Mouse (Mus musculus) ES-Bruce4 (cell line): ENCODE results near the gene Mgat3. TPM values are rescaled to one million over a fixed set of nuclear protein-coding genes. Genes with fewer than 3 reads are reported as not detected.
A peak's percentile ranks its signal among the peaks of the same experiment; 100 is the strongest.

ENCODE experiments used
- H3K27ac ChIP-seq: 2 replicates; pipeline ENCODE4 v1.5.1; 2012; ENCODE audit warnings: low read length, inconsistent platforms; ENCODE audit not compliant: insufficient read depth
- H3K27me3 ChIP-seq: 2 replicates; pipeline ENCODE4 v1.6.1; 2012; ENCODE audit warnings: mild to moderate bottlenecking, low read length, inconsistent platforms; ENCODE audit not compliant: control insufficient read depth, poor library complexity, insufficient read depth, severe bottlenecking
- H3K36me3 ChIP-seq: 2 replicates; pipeline ENCODE4 v1.6.1; 2012; ENCODE audit warnings: inconsistent platforms, mild to moderate bottlenecking, low read length, moderate library complexity; ENCODE audit not compliant: control insufficient read depth, poor library complexity, insufficient read depth, severe bottlenecking
- H3K4me1 ChIP-seq: one replicate; pipeline ENCODE4 v1.8.1; 2011; ENCODE audit warnings: low read length; ENCODE audit not compliant: control insufficient read depth, insufficient read depth
- H3K4me3 ChIP-seq: 2 replicates; pipeline ENCODE4 v1.5.1; 2011; ENCODE audit warnings: low read depth, mild to moderate bottlenecking, low read length
- H3K9ac ChIP-seq: 2 replicates; pipeline ENCODE4 v1.6.1; 2012; ENCODE audit warnings: low read depth, mild to moderate bottlenecking, inconsistent platforms; ENCODE audit not compliant: poor library complexity, severe bottlenecking
- H3K9me3 ChIP-seq: replicated peaks from 2 replicates; pipeline ENCODE4 v1.6.1; 2012; ENCODE audit warnings: mild to moderate bottlenecking, low read length, inconsistent platforms; ENCODE audit not compliant: control insufficient read depth, poor library complexity, insufficient read depth, severe bottlenecking
- CTCF ChIP-seq: IDR thresholded peaks from one replicate; pipeline ENCODE4 v1.8.1; 2011; ENCODE audit warnings: low read depth, low read length
- EP300 ChIP-seq: IDR thresholded peaks from 2 replicates; pipeline ENCODE4 v1.6.1; 2011; ENCODE audit warnings: low read depth, low read length; ENCODE audit not compliant: insufficient read depth
- POLR2A ChIP-seq: IDR thresholded peaks from one replicate; pipeline ENCODE4 v1.8.1; 2011; ENCODE audit warnings: low read length; ENCODE audit not compliant: insufficient read depth
- polyA plus RNA-seq: library from polyadenylated mRNA; stranded (reverse); fragments of >200 nt; gene quantifications from 2 replicates; pipeline ENCODE4 v1.2.4, GENCODE M21; 2011; ENCODE audit warnings: low read depth; ENCODE audit not compliant: missing spikeins, insufficient read depth, insufficient read length

Mgat3 gene
- polyA plus RNA-seq, 1 experiment = 6.2 TPM

- H3K36me3 ChIP-seq = peaks cover 39% of the 10 kb centered on the region
- H3K9me3 ChIP-seq = no peaks in the 10 kb centered on the region
- H3K4me1 ChIP-seq = no peaks in the 10 kb centered on the region
- H3K9ac ChIP-seq = peak overlapping the region; percentile 60
- peak overlapping the region; percentile 93 for H3K4me3 ChIP-seq
- H3K27me3 ChIP-seq = no peaks in the 10 kb centered on the region
- peak overlapping the region; percentile 68 for H3K27ac ChIP-seq
- TF ChIP-seq CTCF (no peak), POLR2A (no peak), EP300 (no peak)
Measured at GRCm38 (mm10) chr15:80254207-80254606, 80.7 kb downstream of the Mgat3 start.

- Histone ChIP-seq H3K4me3 (peak within 1 kb of the TSS; percentile 94), H3K27me3 (no peaks in the 10 kb centered on the region), H3K27ac (peak within 1 kb of the TSS; percentile 91), H3K4me1 (no peaks in the 10 kb centered on the region), H3K9ac (peak within 1 kb of the TSS; percentile 93), H3K36me3 (peaks cover 32% of the 10 kb centered on the region), H3K9me3 (no peaks in the 10 kb centered on the region)
- TF ChIP-seq CTCF (no peak), EP300 (peak; percentile 68), POLR2A (peak; percentile 100)
Measured at GRCm38 (mm10) chr15:80254847-80255645, 81.5 kb downstream of the Mgat3 start, which contains the start of gene Atf4. TSS of gene Atf4 (plus strand) at chr15:80255184.

GRCm38 (mm10) chr15:80255646-80256121, 82.2 kb downstream of the Mgat3 start:
- peak overlapping the region; percentile 93 for H3K9ac ChIP-seq
- H3K27ac ChIP-seq = peak overlapping the region; percentile 91
- TF ChIP-seq POLR2A (no peak), CTCF (no peak), EP300 (no peak)
- peaks cover 32% of the 10 kb centered on the region for H3K36me3 ChIP-seq
- H3K27me3 ChIP-seq = no peaks in the 10 kb centered on the region
- no peaks in the 10 kb centered on the region for H3K9me3 ChIP-seq
- H3K4me3 ChIP-seq = peak overlapping the region; percentile 94
- no peaks in the 10 kb centered on the region for H3K4me1 ChIP-seq

GRCm38 (mm10) chr15:80256242-80256641, 82.7 kb downstream of the Mgat3 start:
- H3K27me3 ChIP-seq = no peaks in the 10 kb centered on the region
- H3K9me3 ChIP-seq = no peaks in the 10 kb centered on the region
- peak overlapping the region; percentile 94 for H3K4me3 ChIP-seq
- no peaks in the 10 kb centered on the region for H3K4me1 ChIP-seq
- peak overlapping the region; percentile 93 for H3K9ac ChIP-seq
- peaks cover 27% of the 10 kb centered on the region for H3K36me3 ChIP-seq
- H3K27ac ChIP-seq = peak overlapping the region; percentile 91
- no peak for TF ChIP-seq EP300
- no peak for TF ChIP-seq POLR2A
- no peak for TF ChIP-seq CTCF

- peak overlapping the region; percentile 91 for H3K27ac ChIP-seq
- H3K9ac ChIP-seq = peak overlapping the region; percentile 93
- H3K4me3 ChIP-seq = peak overlapping the region; percentile 94
- H3K27me3 ChIP-seq = no peaks in the 10 kb centered on the region
- H3K4me1 ChIP-seq = no peaks in the 10 kb centered on the region
- H3K9me3 ChIP-seq = no peaks in the 10 kb centered on the region
- peaks cover 27% of the 10 kb centered on the region for H3K36me3 ChIP-seq
- no peak for TF ChIP-seq EP300
- TF ChIP-seq POLR2A = no peak
- no peak for TF ChIP-seq CTCF
Measured at GRCm38 (mm10) chr15:80256656-80257601, 83.4 kb downstream of the Mgat3 start.
